Mouse (Mus musculus): ENCODE measurements at regions not wholly inside any gene's neighbourhood (a gene's known extent, or its start where the extent isn't known, plus 50 kb on each side); places are given as distances from the start of the nearest gene placed in this dataset.
A peak's percentile ranks its signal among the peaks of the same experiment; 100 is the strongest.

GRCm38 (mm10) chr12:59834809-59835208, 615.3 kb upstream of the Fbxo33 start:
- Histone ChIP-seq H3K9me3 (ENCODE audit: control insufficient read depth, low read length) (no peaks in the 10 kb centered on the region), H3K27ac (ENCODE audit: low read length) (no peak overlapping the region), H3K9ac (replicated peaks; ENCODE audit: low read depth, low read length) (no peak overlapping the region), H3K36me3 (ENCODE audit: control insufficient read depth, insufficient read depth) (no peaks in the 10 kb centered on the region), H3K4me3 (replicated peaks; ENCODE audit: low read length) (no peak overlapping the region), H3K4me2 (ENCODE audit: low read length) (no peak overlapping the region), H3K27me3 (replicated peaks; ENCODE audit: control insufficient read depth, insufficient read depth, low read length) (no peaks in the 10 kb centered on the region), H3K4me1 (replicated peaks; ENCODE audit: control insufficient read depth, insufficient read depth, low read length) (no peaks in the 10 kb centered on the region)
- ATAC-seq: no peak
- WGBS: 66% methylated on average over 2 of the region's 2 CpGs

- no peak for ATAC-seq
- Histone ChIP-seq H3K36me3 (ENCODE audit: control insufficient read depth, insufficient read depth) (no peaks in the 10 kb centered on the region), H3K4me3 (replicated peaks; ENCODE audit: low read length) (no peak overlapping the region), H3K27ac (ENCODE audit: low read length) (no peak overlapping the region), H3K4me2 (ENCODE audit: low read length) (no peak overlapping the region), H3K27me3 (replicated peaks; ENCODE audit: control insufficient read depth, insufficient read depth, low read length) (no peaks in the 10 kb centered on the region), H3K9ac (replicated peaks; ENCODE audit: low read depth, low read length) (no peak overlapping the region), H3K9me3 (ENCODE audit: control insufficient read depth, low read length) (no peaks in the 10 kb centered on the region), H3K4me1 (replicated peaks; ENCODE audit: control insufficient read depth, insufficient read depth, low read length) (no peaks in the 10 kb centered on the region)
- 69% methylated on average over 3 of the region's 3 CpGs for WGBS
Measured at GRCm38 (mm10) chr12:59822918-59823317, 603.4 kb upstream of the Fbxo33 start.

- Histone ChIP-seq H3K4me3 (replicated peaks; ENCODE audit: low read length) (no peak overlapping the region), H3K9ac (replicated peaks; ENCODE audit: low read depth, low read length) (no peak overlapping the region), H3K27me3 (replicated peaks; ENCODE audit: control insufficient read depth, insufficient read depth, low read length) (no peaks in the 10 kb centered on the region), H3K36me3 (ENCODE audit: control insufficient read depth, insufficient read depth) (no peaks in the 10 kb centered on the region), H3K4me1 (replicated peaks; ENCODE audit: control insufficient read depth, insufficient read depth, low read length) (no peaks in the 10 kb centered on the region), H3K4me2 (ENCODE audit: low read length) (no peak overlapping the region), H3K9me3 (ENCODE audit: control insufficient read depth, low read length) (no peaks in the 10 kb centered on the region), H3K27ac (ENCODE audit: low read length) (no peak overlapping the region)
- 38% methylated on average over 2 of the region's 2 CpGs for WGBS
- no peak for ATAC-seq
Measured at GRCm38 (mm10) chr12:59822435-59822834, 602.9 kb upstream of the Fbxo33 start.

- H3K27me3 ChIP-seq (replicated peaks; ENCODE audit: control insufficient read depth, insufficient read depth, low read length): no peaks in the 10 kb centered on the region
- H3K4me2 ChIP-seq (ENCODE audit: low read length): no peak overlapping the region
- H3K4me1 ChIP-seq (replicated peaks; ENCODE audit: control insufficient read depth, insufficient read depth, low read length): no peaks in the 10 kb centered on the region
- no peak for ATAC-seq
- no peak overlapping the region for H3K9ac ChIP-seq (replicated peaks; ENCODE audit: low read depth, low read length)
- WGBS: 88% methylated on average over 2 of the region's 2 CpGs
- no peak overlapping the region for H3K27ac ChIP-seq (ENCODE audit: low read length)
- H3K4me3 ChIP-seq (replicated peaks; ENCODE audit: low read length): no peak overlapping the region
- no peaks in the 10 kb centered on the region for H3K36me3 ChIP-seq (ENCODE audit: control insufficient read depth, insufficient read depth)
- H3K9me3 ChIP-seq (ENCODE audit: control insufficient read depth, low read length): no peaks in the 10 kb centered on the region
Measured at GRCm38 (mm10) chr12:59821698-59822097, 602.2 kb upstream of the Fbxo33 start.

GRCm38 (mm10) chr12:59815965-59816364, 596.4 kb upstream of the Fbxo33 start:
- Histone ChIP-seq H3K36me3 (ENCODE audit: control insufficient read depth, insufficient read depth) (no peaks in the 10 kb centered on the region), H3K27me3 (replicated peaks; ENCODE audit: control insufficient read depth, insufficient read depth, low read length) (no peaks in the 10 kb centered on the region), H3K9ac (replicated peaks; ENCODE audit: low read depth, low read length) (no peak overlapping the region), H3K4me1 (replicated peaks; ENCODE audit: control insufficient read depth, insufficient read depth, low read length) (no peaks in the 10 kb centered on the region), H3K27ac (ENCODE audit: low read length) (no peak overlapping the region), H3K9me3 (ENCODE audit: control insufficient read depth, low read length) (no peaks in the 10 kb centered on the region), H3K4me3 (replicated peaks; ENCODE audit: low read length) (no peak overlapping the region), H3K4me2 (ENCODE audit: low read length) (no peak overlapping the region)
- 78% methylated on average over 4 of the region's 4 CpGs for WGBS
- no peak for ATAC-seq

GRCm38 (mm10) chr12:59814356-59814755, 594.8 kb upstream of the Fbxo33 start:
- Histone ChIP-seq H3K4me1 (replicated peaks; ENCODE audit: control insufficient read depth, insufficient read depth, low read length) (no peaks in the 10 kb centered on the region), H3K4me2 (ENCODE audit: low read length) (no peak overlapping the region), H3K27ac (ENCODE audit: low read length) (no peak overlapping the region), H3K4me3 (replicated peaks; ENCODE audit: low read length) (no peak overlapping the region), H3K9ac (replicated peaks; ENCODE audit: low read depth, low read length) (no peak overlapping the region), H3K36me3 (ENCODE audit: control insufficient read depth, insufficient read depth) (no peaks in the 10 kb centered on the region), H3K27me3 (replicated peaks; ENCODE audit: control insufficient read depth, insufficient read depth, low read length) (no peaks in the 10 kb centered on the region), H3K9me3 (ENCODE audit: control insufficient read depth, low read length) (no peaks in the 10 kb centered on the region)
- ATAC-seq: no peak
- 85% methylated on average over 13 of the region's 13 CpGs for WGBS

- Histone ChIP-seq H3K27ac (ENCODE audit: low read length) (no peak overlapping the region), H3K9me3 (ENCODE audit: control insufficient read depth, low read length) (no peaks in the 10 kb centered on the region), H3K36me3 (ENCODE audit: control insufficient read depth, insufficient read depth) (no peaks in the 10 kb centered on the region), H3K27me3 (replicated peaks; ENCODE audit: control insufficient read depth, insufficient read depth, low read length) (no peaks in the 10 kb centered on the region), H3K4me3 (replicated peaks; ENCODE audit: low read length) (no peak overlapping the region), H3K4me1 (replicated peaks; ENCODE audit: control insufficient read depth, insufficient read depth, low read length) (no peaks in the 10 kb centered on the region), H3K4me2 (ENCODE audit: low read length) (no peak overlapping the region), H3K9ac (replicated peaks; ENCODE audit: low read depth, low read length) (no peak overlapping the region)
- ATAC-seq: peak; percentile 71
- WGBS: 30% methylated on average over 2 of the region's 2 CpGs
Measured at GRCm38 (mm10) chr12:59809224-59809623, 589.7 kb upstream of the Fbxo33 start.

- no peak overlapping the region for H3K27ac ChIP-seq (ENCODE audit: low read length)
- no peaks in the 10 kb centered on the region for H3K36me3 ChIP-seq (ENCODE audit: control insufficient read depth, insufficient read depth)
- 51% methylated on average over 3 of the region's 3 CpGs for WGBS
- peak; percentile 85 for ATAC-seq
- H3K9ac ChIP-seq (replicated peaks; ENCODE audit: low read depth, low read length): no peak overlapping the region
- no peaks in the 10 kb centered on the region for H3K27me3 ChIP-seq (replicated peaks; ENCODE audit: control insufficient read depth, insufficient read depth, low read length)
- no peaks in the 10 kb centered on the region for H3K4me1 ChIP-seq (replicated peaks; ENCODE audit: control insufficient read depth, insufficient read depth, low read length)
- H3K4me3 ChIP-seq (replicated peaks; ENCODE audit: low read length): no peak overlapping the region
- H3K9me3 ChIP-seq (ENCODE audit: control insufficient read depth, low read length): no peaks in the 10 kb centered on the region
- H3K4me2 ChIP-seq (ENCODE audit: low read length): no peak overlapping the region
Measured at GRCm38 (mm10) chr12:59798051-59798450, 578.5 kb upstream of the Fbxo33 start.

- Histone ChIP-seq H3K27me3 (replicated peaks; ENCODE audit: control insufficient read depth, insufficient read depth, low read length) (no peaks in the 10 kb centered on the region), H3K27ac (ENCODE audit: low read length) (no peak overlapping the region), H3K9ac (replicated peaks; ENCODE audit: low read depth, low read length) (no peak overlapping the region), H3K36me3 (ENCODE audit: control insufficient read depth, insufficient read depth) (no peaks in the 10 kb centered on the region), H3K4me2 (ENCODE audit: low read length) (no peak overlapping the region), H3K4me1 (replicated peaks; ENCODE audit: control insufficient read depth, insufficient read depth, low read length) (no peaks in the 10 kb centered on the region), H3K4me3 (replicated peaks; ENCODE audit: low read length) (no peak overlapping the region), H3K9me3 (ENCODE audit: control insufficient read depth, low read length) (no peaks in the 10 kb centered on the region)
- ATAC-seq: no peak
- 58% methylated on average over 3 of the region's 4 CpGs for WGBS
Measured at GRCm38 (mm10) chr12:59791473-59791872, 571.9 kb upstream of the Fbxo33 start.

- Histone ChIP-seq H3K27me3 (replicated peaks; ENCODE audit: control insufficient read depth, insufficient read depth, low read length) (no peaks in the 10 kb centered on the region), H3K4me2 (ENCODE audit: low read length) (no peak overlapping the region), H3K27ac (ENCODE audit: low read length) (no peak overlapping the region), H3K4me1 (replicated peaks; ENCODE audit: control insufficient read depth, insufficient read depth, low read length) (no peaks in the 10 kb centered on the region), H3K4me3 (replicated peaks; ENCODE audit: low read length) (no peak overlapping the region), H3K36me3 (ENCODE audit: control insufficient read depth, insufficient read depth) (no peaks in the 10 kb centered on the region), H3K9me3 (ENCODE audit: control insufficient read depth, low read length) (no peaks in the 10 kb centered on the region), H3K9ac (replicated peaks; ENCODE audit: low read depth, low read length) (no peak overlapping the region)
- ATAC-seq: 0 out of 2 replicates have a peak, but pooled peaks have one; percentile 40
- WGBS: 27% methylated on average over 4 of the region's 4 CpGs
Measured at GRCm38 (mm10) chr12:59786831-59787230, 567.3 kb upstream of the Fbxo33 start.
